Comparison of ENCODE assay signal across 8 mouse cellular contexts in the genomic region with DNA sequence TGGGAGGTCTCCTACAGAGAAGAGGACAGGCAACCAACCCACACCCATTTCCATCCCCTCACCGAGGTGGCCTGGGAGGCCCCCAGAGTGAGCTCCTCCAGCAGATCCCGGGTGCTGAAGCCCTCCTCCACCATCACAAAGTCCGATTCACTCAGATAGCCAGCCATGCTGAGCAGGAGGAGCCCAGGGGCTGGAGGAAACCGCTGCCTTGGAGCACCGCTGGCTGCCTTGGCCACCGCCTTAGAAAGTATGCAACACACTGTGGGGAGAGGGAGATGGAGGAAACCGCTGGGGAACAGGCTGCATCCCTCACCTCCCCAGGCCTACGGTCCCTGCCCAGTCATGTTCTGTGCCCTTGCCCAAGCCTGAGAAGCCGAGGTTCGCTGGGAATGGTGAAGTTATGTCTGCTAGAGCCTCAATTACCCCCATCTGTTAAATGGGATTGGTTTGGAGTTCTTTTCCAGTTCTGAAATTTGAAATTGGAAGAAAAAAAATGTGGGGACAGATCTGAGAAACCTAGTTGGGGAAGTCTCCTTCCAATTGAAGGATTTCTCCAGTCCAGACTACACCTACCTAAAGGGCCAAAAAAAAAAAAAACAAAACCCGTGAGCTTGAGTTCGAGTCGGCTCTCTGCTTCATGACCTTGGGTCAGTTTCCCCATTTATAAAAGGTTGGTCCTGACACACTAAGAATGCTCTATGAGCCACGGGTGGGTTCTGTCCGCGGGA. TPM values are rescaled to one million over a fixed set of nuclear protein-coding genes. Genes with fewer than 3 reads are reported as not detected.
DNase-seq lines count a peak whose midpoint lies in the region; ATAC-seq and TF ChIP-seq lines count a peak whose summit lies in the region.

No protein-coding gene starts in this region.

- H3K9me3 ChIP-seq in embryonic facial prominence, embryonic 12.5 days: no peaks in the 10 kb centered on the region
- no peaks in the 10 kb centered on the region for H3K9me3 ChIP-seq in limb, embryonic 14.5 days (ENCODE audit: control insufficient read depth, low read length)
- no peaks in the 10 kb centered on the region for H3K9me3 ChIP-seq in stomach, embryonic 14.5 days (ENCODE audit: control insufficient read depth, low read depth, low read length)

- H3K4me1 ChIP-seq in embryonic facial prominence, embryonic 12.5 days: peaks cover 35% of the 10 kb centered on the region
- peaks cover 32% of the 10 kb centered on the region for H3K4me1 ChIP-seq in limb, embryonic 14.5 days (ENCODE audit: control insufficient read depth, insufficient read depth, low read length)
- H3K4me1 ChIP-seq in stomach, embryonic 14.5 days (ENCODE audit: control insufficient read depth, insufficient read depth, low read length): peaks cover 13% of the 10 kb centered on the region

- peak overlapping the region; percentile 70 for H3K4me3 ChIP-seq in embryonic facial prominence, embryonic 12.5 days
- peak overlapping the region; percentile 71 for H3K4me3 ChIP-seq in limb, embryonic 14.5 days (replicated peaks; ENCODE audit: low read length)
- peak overlapping the region; percentile 74 for H3K4me3 ChIP-seq in stomach, embryonic 14.5 days (ENCODE audit: low read depth, low read length)

- peak overlapping the region; percentile 88; the same call in 1 of the 2 replicates for H3K27ac ChIP-seq in embryonic facial prominence, embryonic 12.5 days
- no peak overlapping the region; the same call in 1 of the 2 replicates for H3K27ac ChIP-seq in limb, embryonic 14.5 days (replicated peaks; ENCODE audit: low read depth, low read length)
- no peak overlapping the region for H3K27ac ChIP-seq in stomach, embryonic 14.5 days (ENCODE audit: low read length)

- no peak for TF ChIP-seq POLR2A in limb, embryonic 14.5 days (IDR thresholded peaks at IDR 0.05; ENCODE audit: borderline replicate concordance, extremely low read depth, insufficient read depth, insufficient read length)

- H3K27me3 ChIP-seq in embryonic facial prominence, embryonic 12.5 days: no peaks in the 10 kb centered on the region
- H3K27me3 ChIP-seq in limb, embryonic 14.5 days (ENCODE audit: control insufficient read depth, insufficient read depth, low read length): no peaks in the 10 kb centered on the region
- no peaks in the 10 kb centered on the region for H3K27me3 ChIP-seq in stomach, embryonic 14.5 days (ENCODE audit: control insufficient read depth, insufficient read depth, low read length)

- peak overlapping the region; percentile 76 for H3K9ac ChIP-seq in embryonic facial prominence, embryonic 12.5 days
- H3K9ac ChIP-seq in limb, embryonic 14.5 days (ENCODE audit: low read depth, low read length, severe bottlenecking): peak overlapping the region; percentile 80
- peak overlapping the region; percentile 66; the same call in 1 of the 2 replicates for H3K9ac ChIP-seq in stomach, embryonic 14.5 days (replicated peaks; ENCODE audit: low read depth, low read length)

- no peaks in the 10 kb centered on the region for H3K36me3 ChIP-seq in embryonic facial prominence, embryonic 12.5 days
- no peaks in the 10 kb centered on the region for H3K36me3 ChIP-seq in limb, embryonic 14.5 days (ENCODE audit: control insufficient read depth, insufficient read depth, low read length)
- H3K36me3 ChIP-seq in stomach, embryonic 14.5 days (ENCODE audit: control insufficient read depth, insufficient read depth, low read length): no peaks in the 10 kb centered on the region

- peak overlapping the region; percentile 93 for H3K4me2 ChIP-seq in embryonic facial prominence, embryonic 12.5 days (replicated peaks)
- peak overlapping the region; percentile 78 for H3K4me2 ChIP-seq in limb, embryonic 14.5 days (replicated peaks; ENCODE audit: low read depth, low read length, severe bottlenecking)
- peak overlapping the region; percentile 90 for H3K4me2 ChIP-seq in stomach, embryonic 14.5 days (replicated peaks; ENCODE audit: low read depth, low read length)

- ATAC-seq in embryonic facial prominence, embryonic 12.5 days (ENCODE audit: insufficient number of reproducible peaks, insufficient read depth, low FRiP score, low TSS enrichment): no peak
- ATAC-seq in limb, embryonic 14.5 days (ENCODE audit: low FRiP score, low read depth): no peak
- no peak for ATAC-seq in stomach, embryonic 14.5 days (ENCODE audit: insufficient number of reproducible peaks, insufficient read depth, low FRiP score, low read depth)

- peak; percentile 40 for DNase-seq in cerebellum, adult 9-11 months
- DNase-seq in cerebellum, postnatal 14 days: no peak
- peak; percentile 53 for DNase-seq in 3134 (ENCODE audit: extremely low read depth, insufficient read length, low spot score)
- no peak for DNase-seq in limb, embryonic 14.5 days (ENCODE audit: low spot score)
- no peak for DNase-seq in urinary bladder, postnatal 10 days (ENCODE audit: low spot score)
- no peak for DNase-seq in natural killer cell, adult 2 months (ENCODE audit: low spot score in 2 of 2)

- WGBS in embryonic facial prominence, embryonic 12.5 days: 4% methylated on average over 16 of the region's 16 CpGs
- 3% methylated on average over 16 of the region's 16 CpGs for WGBS in limb, embryonic 14.5 days
- 13% methylated on average over 16 of the region's 16 CpGs for WGBS in stomach, embryonic 14.5 days

RNA-seq across cellular contexts. Expression of a gene that starts 0.8 kb away (rescaled TPM):
- 28.8 and 30.8 TPM in 2 replicates for polyA plus RNA-seq in embryonic facial prominence, embryonic 12.5 days (2016; fragmentation: Nextera tagmentation; extraction: Ambion mirVana)
- 30.7 and 32.8 TPM in 2 replicates for polyA plus RNA-seq in limb, embryonic 14.5 days (2012; rRNA removed)
- polyA plus RNA-seq in limb, embryonic 14.5 days (2014; fragmentation: Nextera tagmentation; extraction: Ambion mirVana): 26.5 and 34.3 TPM in 2 replicates
- 17.6 and 19.1 TPM in 2 replicates for polyA plus RNA-seq in stomach, embryonic 14.5 days (2014; fragmentation: Nextera tagmentation; extraction: Ambion mirVana)

RNA-seq across cellular contexts. Expression of a gene that starts 30.3 kb away (rescaled TPM):
- polyA plus RNA-seq in embryonic facial prominence, embryonic 12.5 days (2016; fragmentation: Nextera tagmentation; extraction: Ambion mirVana): 184 and 185 TPM in 2 replicates
- polyA plus RNA-seq in limb, embryonic 14.5 days (2012; rRNA removed): 94.7 and 127 TPM in 2 replicates
- polyA plus RNA-seq in limb, embryonic 14.5 days (2014; fragmentation: Nextera tagmentation; extraction: Ambion mirVana): 153 and 165 TPM in 2 replicates
- 123 and 127 TPM in 2 replicates for polyA plus RNA-seq in stomach, embryonic 14.5 days (2014; fragmentation: Nextera tagmentation; extraction: Ambion mirVana)

Comparison
In these comparisons a context has a peak if more than half of its experiments do, and no peak if none do; other contexts are left out.
1. DNase-seq: peak in cerebellum, adult 9-11 months (single experiment) and 3134 (single experiment); none in cerebellum, postnatal 14 days (0 of 2), limb, embryonic 14.5 days (single experiment), urinary bladder, postnatal 10 days (single experiment) and natural killer cell, adult 2 months (0 of 2).
2. Peak in every context shown above with its lines, with median percentiles within 50 percentile points of each other: H3K4me2 ChIP-seq, H3K4me3 ChIP-seq and H3K9ac ChIP-seq.